Mouse (Mus musculus) retina, postnatal 1 day (tissue): ENCODE measurements at regions not wholly inside any gene's neighbourhood (a gene's known extent, or its start where the extent isn't known, plus 50 kb on each side); places are given as distances from the start of the nearest gene placed in this dataset.

Experiments
- DNase-seq: peaks from one replicate; pipeline ENCODE4 v3.0.0-alpha.2; 2012

DNA sequence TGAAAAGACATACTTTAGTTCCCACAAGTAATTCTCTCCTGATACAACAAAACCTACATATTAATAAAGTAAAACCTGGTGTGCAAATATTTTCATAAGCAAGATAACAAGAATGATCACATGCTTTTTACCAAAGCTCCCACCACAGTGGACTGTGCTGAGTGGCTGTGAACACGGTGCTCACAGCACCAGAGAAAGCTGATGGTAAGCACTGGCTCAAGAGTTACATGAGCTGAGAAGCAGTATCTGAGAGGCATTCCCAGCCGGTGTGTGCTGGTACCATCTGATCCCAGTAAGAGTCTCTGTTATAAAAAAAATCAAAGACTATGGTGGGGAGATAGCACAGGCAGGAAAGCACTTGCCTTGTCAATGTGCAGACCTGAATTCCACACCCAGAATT lies 443.5 kb upstream of the Nrp1 start:
- no peak for DNase-seq

- no peak for DNase-seq
Measured at GRCm38 (mm10) chr8:127915591-127916028, 442.8 kb upstream of the Nrp1 start.

GRCm38 (mm10) chr8:127921925-127922324 lies 436.5 kb upstream of the Nrp1 start:
- no peak for DNase-seq

DNA sequence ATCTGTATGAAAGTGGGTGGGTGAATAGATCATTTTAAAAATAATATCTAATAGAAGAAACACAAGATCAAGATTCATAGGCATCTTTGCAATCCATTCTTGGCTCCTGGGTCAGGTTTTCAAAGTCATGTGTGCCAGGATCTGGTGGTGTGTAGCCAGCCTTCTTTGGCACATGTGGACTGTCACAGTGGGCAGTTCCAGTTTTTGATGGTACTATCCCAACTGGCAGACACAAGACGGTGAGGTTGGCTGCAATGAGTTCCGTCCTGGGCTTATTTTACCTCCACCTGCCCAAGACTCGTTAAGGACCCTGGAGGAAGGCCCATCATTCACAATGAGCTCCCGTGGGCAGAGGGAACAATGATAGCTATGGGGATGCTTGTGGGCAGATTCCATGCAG lies 435.1 kb upstream of the Nrp1 start:
- DNase-seq = no peak

DNA sequence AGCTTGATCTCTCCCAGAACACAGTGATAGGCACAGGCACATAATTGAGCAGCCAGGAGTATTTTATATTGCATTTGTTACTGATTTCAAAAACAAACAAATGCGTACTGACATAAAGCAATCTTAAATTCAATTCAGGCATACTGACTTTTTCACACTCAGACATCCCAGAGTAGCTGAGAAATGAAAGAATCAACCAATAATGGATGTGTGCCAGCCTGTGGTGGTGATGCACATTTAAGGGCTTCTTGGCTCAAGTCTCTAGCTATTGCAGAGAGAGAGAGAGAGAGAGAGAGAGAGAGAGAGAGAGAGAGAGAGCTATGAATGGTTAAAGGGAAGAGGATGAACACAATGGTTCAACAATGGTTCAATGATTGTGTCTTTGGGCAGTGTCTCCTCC lies 426.1 kb upstream of the Nrp1 start:
- no peak for DNase-seq

DNA sequence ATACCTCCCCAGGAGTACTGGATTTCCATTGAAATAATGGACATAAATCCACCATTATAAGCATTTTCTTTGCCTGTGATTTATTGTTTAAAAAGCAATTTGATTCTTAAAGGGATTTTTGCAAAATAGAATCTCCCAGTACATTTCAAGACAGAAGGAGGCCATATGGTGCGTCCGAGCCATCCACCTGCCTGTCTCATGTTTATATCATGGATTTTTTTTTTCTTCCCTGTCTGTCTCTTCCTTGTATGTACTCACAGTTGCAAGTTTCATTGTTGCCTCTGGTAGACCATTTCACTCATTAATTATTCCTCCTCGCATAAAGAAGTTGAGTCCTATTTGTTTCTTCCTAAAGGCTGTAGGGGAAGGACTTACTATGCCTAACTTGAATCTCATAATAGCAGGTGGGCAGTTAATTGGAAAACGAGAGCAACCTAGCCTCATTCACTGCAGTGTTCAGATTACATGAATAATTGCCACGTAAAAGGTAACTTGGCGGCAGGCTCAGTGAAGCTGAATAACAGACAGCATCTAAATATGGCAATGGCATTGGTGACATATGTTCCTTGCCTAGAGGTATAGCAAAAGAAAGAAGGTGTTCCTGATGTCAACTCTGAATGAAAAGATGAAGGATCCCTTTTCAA lies 421.5 kb upstream of the Nrp1 start:
- DNase-seq = no peak

DNA sequence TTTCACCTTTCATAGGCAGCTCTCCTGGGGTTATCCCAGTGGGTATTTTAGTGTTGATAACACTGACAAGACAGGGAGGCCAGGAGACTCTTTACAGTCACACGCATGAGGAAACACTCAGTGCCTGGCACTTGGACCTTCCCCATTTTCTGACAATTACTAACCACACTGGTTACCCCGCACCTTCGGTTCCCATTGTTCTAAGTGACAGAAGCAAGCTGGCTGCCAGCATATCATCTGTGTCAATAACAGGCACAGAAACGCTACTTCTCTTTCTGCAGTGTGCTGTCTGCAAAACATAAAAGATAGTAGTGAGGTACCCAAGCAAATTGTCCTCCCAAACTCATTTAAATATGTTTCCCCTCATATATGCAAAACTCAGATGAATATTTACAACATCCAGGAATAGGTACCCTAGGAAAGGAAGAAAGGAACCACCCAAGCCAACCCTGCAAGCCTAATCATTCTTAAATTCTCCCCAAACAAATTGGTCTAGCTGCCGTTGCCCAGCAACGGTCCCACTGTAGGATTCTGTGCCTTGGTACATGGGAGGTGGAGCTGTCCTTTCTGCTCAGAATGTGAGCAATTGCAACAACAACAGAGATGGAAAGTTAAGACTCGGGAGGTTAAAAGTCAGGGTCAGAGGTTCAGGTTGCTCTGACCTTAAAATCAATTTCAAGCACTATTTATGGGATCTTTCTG lies 419.0 kb upstream of the Nrp1 start:
- DNase-seq = peak; percentile 29

GRCm38 (mm10) chr8:127939986-127940359 lies 418.4 kb upstream of the Nrp1 start:
- DNase-seq = no peak

DNA sequence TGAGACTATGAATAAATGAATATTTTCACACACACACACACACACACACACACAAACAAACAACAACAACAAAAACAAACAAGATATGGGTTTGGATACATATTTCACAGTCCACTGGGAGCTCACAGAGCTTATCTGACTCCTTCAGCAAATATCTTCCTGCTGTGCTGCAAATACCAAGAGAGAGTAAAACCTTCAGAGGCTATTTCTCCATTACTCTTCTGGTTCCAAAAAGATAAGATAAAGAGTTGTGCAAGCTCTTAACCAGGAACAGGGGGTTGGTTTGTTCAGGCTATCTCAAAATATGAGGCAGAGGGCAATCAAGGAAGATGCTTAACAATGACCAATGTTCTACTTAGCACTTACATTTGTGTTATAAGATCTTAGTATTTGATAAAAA lies 416.1 kb upstream of the Nrp1 start:
- DNase-seq = no peak

GRCm38 (mm10) chr8:127944955-127945498 lies 413.4 kb upstream of the Nrp1 start:
- DNase-seq = no peak

GRCm38 (mm10) chr8:127957571-127957970 lies 400.8 kb upstream of the Nrp1 start:
- DNase-seq = no peak

- no peak for DNase-seq
Measured at GRCm38 (mm10) chr8:127958351-127959044, 399.9 kb upstream of the Nrp1 start.

DNA sequence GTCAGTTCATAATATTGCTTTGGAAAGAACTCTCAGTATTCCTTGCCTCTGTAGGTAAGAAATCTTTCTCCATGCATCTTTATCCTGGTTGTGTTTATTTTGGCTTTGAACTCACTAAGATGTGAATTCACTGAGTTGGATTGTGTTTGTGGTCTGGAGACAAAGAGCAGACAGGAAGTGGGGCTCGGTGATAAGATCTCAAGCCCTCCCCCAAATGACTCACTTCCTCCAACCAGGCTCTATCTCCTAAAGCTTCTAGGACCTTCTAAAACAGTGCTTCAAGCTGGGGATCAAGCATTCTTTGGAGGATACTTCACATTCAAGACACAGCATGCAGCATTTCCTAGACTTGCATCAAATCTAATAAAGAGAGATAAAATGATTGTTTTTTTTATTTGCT lies 395.5 kb upstream of the Nrp1 start:
- DNase-seq = no peak

DNA sequence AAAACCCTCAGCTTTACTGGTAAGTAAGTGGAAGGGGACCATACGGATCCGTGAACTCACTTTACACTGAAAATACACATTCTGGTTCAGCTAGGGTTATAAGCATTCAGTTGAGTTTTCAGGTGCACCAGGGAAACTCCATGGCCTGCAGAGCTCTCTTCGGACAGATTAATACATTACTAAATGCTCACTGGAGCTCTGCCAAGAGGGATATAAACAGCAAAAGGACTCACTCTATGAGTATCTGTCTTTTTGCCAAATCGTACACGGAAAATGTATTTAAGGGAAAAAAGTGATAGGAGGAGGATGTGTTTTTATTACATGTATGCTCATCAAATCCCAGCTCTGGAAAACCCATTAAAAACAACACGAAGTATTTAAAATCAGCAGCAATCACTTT lies 394.8 kb upstream of the Nrp1 start:
- DNase-seq = no peak

DNA sequence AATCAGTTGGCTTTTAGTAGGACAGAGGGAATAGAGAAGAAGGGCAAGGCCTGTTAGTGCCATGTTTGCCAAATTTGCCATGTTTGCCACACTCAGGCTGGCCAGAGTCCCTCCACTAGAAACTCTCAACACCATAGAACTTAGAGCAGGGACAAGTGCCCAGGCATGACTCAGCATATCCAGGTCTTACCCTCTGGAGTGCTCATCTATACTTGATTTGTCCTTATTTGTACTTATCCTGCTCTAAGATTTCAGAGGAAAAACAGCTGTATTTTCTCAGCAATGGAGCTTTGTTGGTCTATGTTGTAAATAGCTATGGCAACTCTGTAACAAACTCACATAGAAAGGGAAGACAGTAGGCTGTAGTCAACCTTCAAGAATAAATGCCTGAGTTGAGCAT lies 393.6 kb upstream of the Nrp1 start:
- no peak for DNase-seq

DNA sequence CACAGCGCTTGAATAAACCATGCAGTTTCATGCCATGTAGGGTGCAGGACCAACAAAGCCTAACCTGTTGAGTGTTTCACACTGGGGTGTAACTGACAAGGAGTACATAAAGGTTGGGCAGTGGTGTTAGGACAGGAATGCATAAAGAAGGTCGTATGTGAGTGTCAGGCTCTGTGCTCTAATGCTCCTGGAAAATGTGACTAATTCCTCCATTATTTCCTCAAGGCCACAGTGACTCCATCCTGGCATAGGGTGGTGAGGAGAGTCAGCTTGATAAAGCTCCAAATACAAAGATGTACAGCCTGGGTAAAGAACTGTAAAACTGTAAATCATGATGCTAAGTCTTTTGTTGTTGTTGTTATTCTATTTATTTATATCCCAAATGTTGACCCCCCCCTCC lies 393.1 kb upstream of the Nrp1 start:
- no peak for DNase-seq

DNA sequence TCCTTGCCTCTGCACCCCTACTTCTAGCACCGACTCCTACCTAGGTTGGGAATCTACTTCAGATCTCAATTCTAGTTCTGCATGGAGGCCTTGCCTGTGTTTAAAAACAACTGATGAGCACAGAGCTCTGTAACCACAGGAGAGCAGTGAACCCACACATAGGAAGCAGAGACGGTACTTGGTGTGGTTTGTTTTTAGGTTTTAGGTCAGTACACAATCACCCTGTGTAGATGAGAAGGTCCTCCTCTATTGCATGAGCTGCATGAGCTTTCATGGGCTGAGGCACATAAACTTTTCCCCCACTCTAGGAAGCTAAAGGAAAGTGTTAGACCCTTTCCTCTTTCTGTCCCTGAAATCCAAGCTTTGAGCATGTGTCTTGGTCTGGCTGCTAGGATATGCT lies 390.4 kb upstream of the Nrp1 start:
- no peak for DNase-seq

GRCm38 (mm10) chr8:127973194-127973593 lies 385.2 kb upstream of the Nrp1 start:
- DNase-seq = no peak

GRCm38 (mm10) chr8:127977746-127978145 lies 380.7 kb upstream of the Nrp1 start:
- DNase-seq = peak; percentile 61

DNA sequence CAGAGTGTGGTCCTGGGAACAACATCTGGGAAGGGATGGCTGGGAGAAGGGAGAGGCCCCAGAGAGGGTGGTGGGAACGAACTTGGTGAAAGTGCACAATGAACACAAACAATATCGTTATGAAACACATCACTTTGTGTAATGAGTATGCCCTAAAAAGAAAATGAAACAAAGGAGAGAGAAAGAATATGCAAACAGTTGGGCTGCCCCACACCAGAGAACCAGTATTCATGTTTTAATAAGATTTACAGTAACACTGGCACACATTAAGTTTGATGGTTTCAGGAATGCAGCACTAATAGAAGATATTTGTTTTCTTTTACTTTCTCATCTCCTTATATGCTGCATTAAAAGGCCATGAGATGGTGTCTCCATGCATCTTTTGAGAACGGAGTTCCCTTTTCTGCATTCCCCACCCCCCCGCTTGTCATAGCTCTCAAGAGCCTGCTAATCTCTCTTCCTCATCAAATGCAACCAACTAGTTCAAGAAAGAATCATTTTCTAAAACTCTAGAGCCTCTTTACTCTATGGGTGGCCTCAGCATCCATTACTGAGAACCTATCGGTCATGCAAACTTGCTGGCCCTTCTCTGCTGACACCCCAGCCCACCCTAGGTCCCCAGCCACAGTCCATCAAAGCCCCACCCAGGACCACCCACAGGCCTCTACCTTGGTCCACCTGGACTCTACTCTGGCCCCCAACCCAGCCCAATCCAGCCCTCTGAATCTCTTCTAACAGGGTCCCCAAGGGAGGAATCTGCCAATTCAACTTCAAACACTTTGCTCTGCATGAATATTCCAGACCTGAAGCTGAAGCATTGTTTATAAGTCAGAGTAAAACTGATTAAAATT lies 379.0 kb upstream of the Nrp1 start:
- peak; percentile 31 for DNase-seq

- DNase-seq = no peak
Measured at GRCm38 (mm10) chr8:127982165-127982564, 376.2 kb upstream of the Nrp1 start.

GRCm38 (mm10) chr8:127985616-127986015 lies 372.8 kb upstream of the Nrp1 start:
- peak; percentile 87 for DNase-seq

DNA sequence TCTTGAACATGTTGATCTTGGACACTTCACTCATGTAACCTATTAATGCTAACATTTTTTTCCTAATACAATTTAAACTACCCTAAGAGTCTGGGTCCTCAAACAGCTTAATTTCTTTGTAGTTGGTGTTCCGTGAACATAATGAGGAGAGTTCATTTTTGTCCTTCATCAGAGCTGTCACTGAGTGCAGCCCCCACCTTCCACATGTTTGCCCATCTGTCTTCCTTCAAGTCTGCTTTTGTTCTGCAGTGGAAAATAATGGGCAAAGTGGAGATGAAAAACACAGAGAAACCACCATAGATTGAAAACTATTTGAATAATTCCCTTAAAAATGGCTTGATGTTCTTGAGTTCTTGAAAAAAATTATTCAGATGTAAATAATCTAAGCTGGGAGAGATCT lies 369.5 kb upstream of the Nrp1 start:
- no peak for DNase-seq
